Mouse (Mus musculus) limb, embryonic 11.5 days (tissue): ENCODE results near the gene D17H6S53E. TPM values are rescaled to one million over a fixed set of nuclear protein-coding genes. Genes with fewer than 3 reads are reported as not detected.

Experiments used
- ATAC-seq: fragments of 200-750 bp; cut with Nextera tagmentation; 2 replicates; pipeline ENCODE4 v1.8.0; 2017; ENCODE audit warnings: low read depth; ENCODE audit not compliant: insufficient number of reproducible peaks, low FRiP score, low TSS enrichment
- DNase-seq: peaks from one replicate; pipeline ENCODE4 v3.0.0-alpha.2; 2015; ENCODE audit warnings: low spot score
- H3K27ac ChIP-seq: fragments of 300-500 bp; sonication (generic); replicated peaks from 2 replicates; pipeline ENCODE4 v1.5.1; 2014; ENCODE audit warnings: low read depth, mild to moderate bottlenecking, low read length
- H3K27me3 ChIP-seq: fragments of 300-500 bp; sonication (generic); 2 replicates; pipeline ENCODE4 v1.6.1; 2014; ENCODE audit warnings: mild to moderate bottlenecking, low read length, mixed read lengths; ENCODE audit not compliant: control insufficient read depth, insufficient read depth
- H3K36me3 ChIP-seq: fragments of 300-500 bp; sonication (generic); 2 replicates; pipeline ENCODE4 v1.6.1; 2014; ENCODE audit warnings: mild to moderate bottlenecking, low read length, moderate library complexity, mixed read lengths; ENCODE audit not compliant: control insufficient read depth, insufficient read depth
- H3K4me1 ChIP-seq: fragments of 300-500 bp; sonication (generic); 2 replicates; pipeline ENCODE4 v1.6.1; 2014; ENCODE audit warnings: low read length, mixed read lengths; ENCODE audit not compliant: control insufficient read depth, insufficient read depth
- H3K4me2 ChIP-seq: fragments of 300-500 bp; sonication (generic); 2 replicates; pipeline ENCODE4 v1.6.1; 2014; ENCODE audit warnings: low read depth, mild to moderate bottlenecking, moderate library complexity; ENCODE audit not compliant: severe bottlenecking
- H3K4me3 ChIP-seq: fragments of 300-500 bp; sonication (generic); 2 replicates; pipeline ENCODE4 v1.5.1; 2014; ENCODE audit warnings: low read depth, low read length
- H3K9ac ChIP-seq: fragments of 300-500 bp; sonication (generic); 2 replicates; pipeline ENCODE4 v1.6.1; 2014; ENCODE audit warnings: mild to moderate bottlenecking, low read length
- H3K9me3 ChIP-seq: fragments of 300-500 bp; sonication (generic); 2 replicates; pipeline ENCODE4 v1.6.1; 2016; ENCODE audit warnings: low read length; ENCODE audit not compliant: control insufficient read depth
- WGBS: fragments of 180-500 bp; shearing (Covaris S2); extraction: QIAGEN DNeasy Blood & Tissue Kit; methylation state at CpG from one replicate; pipeline ENCODE4 v1.1.7; 2014; 5-methylcytosine and 5-hydroxymethylcytosine counted together
- polyA plus RNA-seq: library from polyadenylated mRNA; unstranded; fragments of >200 nt; fragmentation: Nextera tagmentation; extraction: Ambion mirVana; gene quantifications from 2 replicates; pipeline ENCODE4 v1.2.1, GENCODE M21; 2014

The D17H6S53E gene
- polyA plus RNA-seq, 1 experiment from 2014 or later = 8.6 TPM

DNA sequence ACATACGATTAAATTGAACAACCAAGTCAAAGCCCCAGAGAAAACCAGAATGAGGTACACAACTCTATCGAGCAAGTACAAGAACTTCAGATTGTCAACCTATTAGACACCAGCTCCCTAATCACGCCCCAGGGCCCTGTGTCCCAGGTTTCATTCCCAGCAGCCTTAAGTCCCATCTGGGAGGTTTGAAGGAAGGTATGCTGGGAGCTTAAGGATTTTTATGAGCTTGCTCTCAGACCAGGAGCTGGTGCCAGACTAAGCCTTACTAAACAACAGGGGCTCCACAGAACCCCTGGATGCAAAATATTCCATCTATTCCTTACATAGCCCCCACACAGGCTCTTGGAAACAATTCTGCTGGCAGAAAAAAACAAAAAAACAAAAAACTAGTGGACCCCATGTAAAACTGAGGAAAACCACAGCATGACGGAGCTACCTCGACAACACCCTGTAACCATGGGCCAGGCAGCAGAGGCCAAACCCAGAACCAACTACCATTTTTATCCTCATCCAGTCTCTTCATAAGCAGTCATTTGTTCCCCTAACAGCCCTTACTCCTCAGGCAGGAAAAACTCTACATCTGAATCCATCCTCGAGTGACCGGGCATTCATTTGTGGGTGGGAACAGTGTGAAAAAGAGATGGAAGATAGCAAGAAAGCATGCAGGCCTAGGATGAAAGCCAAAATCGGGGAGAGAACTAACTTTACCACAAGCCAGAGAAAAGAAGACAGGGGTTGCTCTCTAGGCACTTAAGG, 37.3 kb downstream of the D17H6S53E start:
- no peak for DNase-seq
- Histone ChIP-seq H3K9ac (peak overlapping the region; percentile 99), H3K27me3 (no peaks in the 10 kb centered on the region), H3K4me1 (peaks cover 11% of the 10 kb centered on the region; the same call in 1 of the 2 replicates), H3K9me3 (no peaks in the 10 kb centered on the region), H3K4me2 (peak overlapping the region; percentile 96), H3K27ac (peak overlapping the region; percentile 42; the same call in 1 of the 2 replicates), H3K4me3 (peak overlapping the region; percentile 100), H3K36me3 (peaks cover 35% of the 10 kb centered on the region)
- 19% methylated on average over 8 of the region's 8 CpGs for WGBS
- no peak for ATAC-seq

DNA sequence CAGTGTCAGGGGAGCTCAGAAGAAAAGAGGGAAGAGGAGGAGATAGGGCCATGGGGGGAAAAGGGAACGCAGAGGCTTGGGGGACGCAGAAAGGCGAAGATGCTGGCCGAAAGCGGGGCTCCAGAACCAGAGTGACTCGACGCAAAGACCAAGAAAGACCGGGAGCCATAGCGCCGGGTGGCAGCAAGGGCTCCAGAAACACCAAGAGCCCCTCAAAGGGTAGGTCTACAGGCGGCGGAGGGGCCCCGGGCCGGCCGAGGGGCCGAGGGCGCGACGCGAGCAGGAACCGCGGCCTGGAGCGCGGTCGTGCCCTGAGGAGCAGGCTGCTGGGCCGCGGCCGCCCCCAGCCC, 38.0 kb downstream of the D17H6S53E start:
- ATAC-seq (no peak), DNase-seq (no peak)
- H3K9me3 ChIP-seq = no peaks in the 10 kb centered on the region
- H3K9ac ChIP-seq = peak overlapping the region; percentile 99
- peak overlapping the region; percentile 96 for H3K4me2 ChIP-seq
- 0% methylated on average over 28 of the region's 28 CpGs for WGBS
- H3K27me3 ChIP-seq = no peaks in the 10 kb centered on the region
- H3K27ac ChIP-seq = peak overlapping the region; percentile 91
- peak overlapping the region; percentile 100 for H3K4me3 ChIP-seq
- peaks cover 11% of the 10 kb centered on the region; the same call in 1 of the 2 replicates for H3K4me1 ChIP-seq
- peaks cover 28% of the 10 kb centered on the region for H3K36me3 ChIP-seq

DNA sequence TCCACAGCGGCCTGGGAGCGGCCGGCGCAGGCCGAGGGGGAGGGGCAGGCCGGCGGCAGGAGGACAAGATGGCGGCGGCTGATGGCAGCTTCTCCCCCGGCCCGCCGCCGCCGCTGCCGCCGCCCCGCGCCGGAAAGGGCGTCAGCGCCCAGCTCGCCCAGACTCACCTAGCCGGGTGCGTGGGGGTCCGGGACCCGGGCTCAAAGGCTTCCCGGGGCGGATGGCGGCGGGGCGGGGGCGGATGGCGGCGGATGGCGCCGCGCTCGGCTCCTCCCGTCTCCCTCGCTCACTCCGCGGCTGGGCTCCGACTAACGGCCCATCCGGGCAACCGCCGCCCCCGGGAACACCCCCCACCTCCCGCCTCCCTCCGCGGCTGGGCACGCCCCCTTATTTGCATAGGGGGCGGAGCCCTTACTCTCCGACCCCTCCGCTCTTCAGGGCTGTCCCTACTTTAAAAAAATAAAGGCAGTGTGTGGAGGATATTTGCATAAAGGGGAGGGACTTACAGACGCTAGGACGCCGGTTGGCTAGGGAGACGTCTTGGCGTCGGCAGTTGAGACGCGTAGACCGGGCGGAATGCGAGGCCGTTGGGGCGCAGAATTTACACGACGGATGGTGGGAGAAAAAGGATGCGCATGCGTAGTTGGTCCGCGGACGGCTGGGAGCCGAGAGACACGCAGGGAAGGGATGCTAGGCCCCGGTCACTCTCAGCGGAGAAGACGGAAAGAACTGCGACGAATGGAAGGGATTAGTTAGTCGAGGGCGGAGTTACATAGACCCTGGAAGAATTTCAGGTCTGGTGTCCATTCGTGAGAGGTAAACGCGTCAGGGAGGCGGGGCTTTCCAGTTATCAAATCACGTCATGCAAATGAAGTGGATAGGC, 38.6 kb downstream of the D17H6S53E start, which contains the start of gene Prrc2a:
Gene Prrc2a, minus strand, starts transcription at position 330 of the 883 bp plus-strand sequence.
- no peaks in the 10 kb centered on the region for H3K9me3 ChIP-seq

DNA sequence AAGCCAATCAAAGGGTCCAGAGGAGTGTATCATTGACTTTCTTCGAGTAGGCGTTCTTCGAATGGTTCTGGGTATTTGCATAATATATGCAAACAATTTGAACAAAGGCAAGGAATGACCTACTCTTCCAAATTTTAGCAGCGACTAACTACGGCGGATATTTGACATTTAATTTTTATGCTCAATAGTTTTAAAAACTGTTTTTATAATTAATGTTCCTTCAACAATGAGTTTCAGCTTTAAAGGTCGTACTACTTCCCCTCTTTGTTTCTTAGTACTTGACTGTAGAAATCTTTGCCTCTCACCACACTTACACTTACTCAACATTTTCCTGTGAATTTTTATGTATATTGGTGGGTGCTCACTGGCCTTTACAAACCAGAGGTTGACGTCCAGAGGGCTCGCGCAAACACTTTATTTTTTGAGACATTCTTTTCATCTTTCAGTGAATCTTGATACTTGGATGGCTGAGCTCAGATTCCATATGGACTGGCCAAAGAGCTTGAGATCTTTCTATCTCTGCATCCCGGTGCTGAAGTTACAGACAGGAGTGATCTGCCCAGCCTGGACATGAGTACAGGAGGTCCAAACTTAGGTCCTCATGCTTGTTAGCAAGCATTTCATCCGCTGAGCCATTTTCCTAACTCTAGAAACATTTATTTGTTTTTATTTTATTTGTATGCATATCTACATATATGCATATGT, 39.4 kb downstream of the D17H6S53E start:
- ATAC-seq (no peak), DNase-seq (no peak)
- H3K27me3 ChIP-seq = no peaks in the 10 kb centered on the region
- H3K4me3 ChIP-seq = peak overlapping the region; percentile 100
- WGBS = 27% methylated on average over 12 of the region's 12 CpGs
- peak overlapping the region; percentile 91 for H3K27ac ChIP-seq
- peaks cover 16% of the 10 kb centered on the region for H3K36me3 ChIP-seq
- H3K9me3 ChIP-seq = no peaks in the 10 kb centered on the region
- peak overlapping the region; percentile 57 for H3K9ac ChIP-seq
- peak overlapping the region; percentile 55 for H3K4me2 ChIP-seq
- H3K4me1 ChIP-seq = peaks cover 11% of the 10 kb centered on the region; the same call in 1 of the 2 replicates

More for the DNA sequence above, 38.6 kb downstream of the D17H6S53E start, which contains the start of gene Prrc2a:
- H3K27ac ChIP-seq = peak within 1 kb of the TSS; percentile 91
- H3K4me3 ChIP-seq = peak within 1 kb of the TSS; percentile 100
- WGBS = under 1% methylated on average over 78 of the region's 89 CpGs
- peaks cover 11% of the 10 kb centered on the region; the same call in 1 of the 2 replicates for H3K4me1 ChIP-seq
- H3K27me3 ChIP-seq = no peaks in the 10 kb centered on the region
- ATAC-seq (peak; percentile 98), DNase-seq (peak; percentile 98)
- H3K36me3 ChIP-seq = peaks cover 23% of the 10 kb centered on the region
- peak within 1 kb of the TSS; percentile 99 for H3K9ac ChIP-seq
- H3K4me2 ChIP-seq = peak within 1 kb of the TSS; percentile 96

DNA sequence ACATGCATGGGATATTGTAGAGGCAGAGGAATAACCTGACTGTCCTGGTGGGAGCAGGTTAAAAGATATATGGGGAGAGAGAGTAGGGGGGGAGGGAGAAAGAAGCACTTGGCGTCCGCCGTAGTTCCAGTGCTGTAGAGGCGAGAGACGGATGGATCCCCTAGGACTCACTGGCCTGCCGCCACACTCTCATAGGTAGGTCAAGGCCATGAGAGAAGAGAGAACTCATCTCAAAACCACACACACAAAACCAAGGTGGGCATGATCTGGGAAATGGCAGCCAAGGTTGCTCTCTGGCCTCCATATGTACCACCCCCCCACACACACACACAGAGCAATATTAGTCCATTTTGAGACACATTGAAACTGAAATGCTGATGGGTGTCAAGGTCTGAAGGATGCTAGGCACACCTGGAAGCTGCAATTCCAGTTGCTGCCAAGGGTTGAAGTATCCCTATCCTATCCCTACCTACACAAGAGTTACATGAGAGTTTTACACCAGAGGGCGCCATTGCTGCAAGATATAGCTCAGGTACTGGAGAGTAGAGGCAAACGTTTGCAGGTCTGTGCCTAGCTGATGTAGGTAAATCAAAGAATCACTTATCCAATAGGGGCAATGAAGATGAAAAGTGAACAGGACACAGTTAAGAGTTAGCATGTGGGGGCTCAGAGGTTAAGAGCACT, 40.3 kb downstream of the D17H6S53E start:
- H3K9me3 ChIP-seq = no peaks in the 10 kb centered on the region
- DNase-seq (peak; percentile 70), ATAC-seq (no peak)
- WGBS = 71% methylated on average over 8 of the region's 8 CpGs
- H3K27me3 ChIP-seq = no peaks in the 10 kb centered on the region
- H3K4me3 ChIP-seq = 0 out of 2 replicates have a peak overlapping the region, but pooled peaks have one; percentile 100
- peaks cover 11% of the 10 kb centered on the region; the same call in 1 of the 2 replicates for H3K4me1 ChIP-seq
- peak overlapping the region; percentile 55; the same call in 1 of the 2 replicates for H3K4me2 ChIP-seq
- H3K27ac ChIP-seq = no peak overlapping the region
- H3K36me3 ChIP-seq = peaks cover 7% of the 10 kb centered on the region
- no peak overlapping the region; the same call in 1 of the 2 replicates for H3K9ac ChIP-seq

DNA sequence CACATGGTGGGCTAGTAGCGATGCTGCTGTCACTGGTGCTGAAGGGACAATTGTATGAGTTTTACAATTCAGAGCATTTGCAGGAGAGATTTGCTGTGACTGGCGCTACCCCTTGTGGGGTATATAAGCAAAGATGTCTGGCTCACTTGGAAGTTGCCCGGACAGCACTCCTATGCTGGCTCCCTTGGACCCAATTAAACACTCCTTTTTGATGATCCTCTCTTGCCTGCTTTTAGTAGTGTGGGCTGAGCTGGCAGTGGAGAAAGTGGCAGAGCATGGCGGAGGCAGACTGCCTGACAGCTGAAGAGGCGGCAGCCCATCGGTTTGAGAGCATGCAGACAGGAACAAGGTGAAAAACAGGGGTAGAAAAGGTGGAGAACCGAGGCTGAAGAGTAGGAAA, 41.6 kb downstream of the D17H6S53E start:
- Histone ChIP-seq H3K9ac (no peak overlapping the region), H3K27me3 (no peaks in the 10 kb centered on the region), H3K4me3 (no peak overlapping the region), H3K9me3 (no peaks in the 10 kb centered on the region), H3K36me3 (no peaks in the 10 kb centered on the region), H3K4me1 (peaks cover 5% of the 10 kb centered on the region; the same call in 1 of the 2 replicates), H3K27ac (no peak overlapping the region), H3K4me2 (no peak overlapping the region)
- no peak for DNase-seq
- ATAC-seq = no peak
- WGBS = 84% methylated on average over 7 of the region's 7 CpGs

DNA sequence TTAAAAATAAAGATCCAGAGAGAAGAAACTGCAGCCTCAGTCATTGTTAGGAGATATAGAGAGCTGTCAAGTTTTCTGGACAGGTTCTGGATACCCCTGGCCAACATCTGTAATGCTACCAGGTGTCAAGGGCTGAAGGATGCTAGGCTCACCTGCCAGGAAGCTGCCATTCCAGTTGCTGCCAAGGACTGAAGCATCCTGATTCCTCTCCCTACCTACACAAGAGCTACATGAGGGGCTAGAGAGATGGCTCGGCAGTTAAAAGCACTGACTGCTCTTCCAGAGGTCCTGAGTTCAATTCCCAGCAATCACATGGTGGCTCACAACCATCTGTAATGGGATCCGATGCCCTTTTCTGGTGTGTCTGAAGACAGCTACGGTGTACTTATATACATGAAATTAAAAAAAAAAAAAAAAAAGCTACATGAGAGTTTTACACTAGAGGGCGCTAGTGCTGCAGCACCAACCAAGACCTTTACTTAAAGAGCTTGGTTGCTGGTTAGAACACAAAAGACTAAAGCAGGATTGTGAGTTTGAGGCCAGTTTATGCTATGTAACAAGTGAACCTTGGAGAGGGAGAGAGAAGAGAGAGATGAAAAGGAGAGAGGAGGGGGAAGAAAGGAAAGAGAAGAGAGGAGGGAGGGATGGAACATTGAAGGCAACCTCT, 42.5 kb downstream of the D17H6S53E start:
- Histone ChIP-seq H3K9me3 (no peaks in the 10 kb centered on the region), H3K4me1 (0 out of 2 replicates have a peak, but pooled peaks cover 5% of the 10 kb centered on the region), H3K4me3 (no peak overlapping the region), H3K9ac (no peak overlapping the region), H3K27me3 (no peaks in the 10 kb centered on the region), H3K27ac (no peak overlapping the region), H3K4me2 (no peak overlapping the region), H3K36me3 (no peaks in the 10 kb centered on the region)
- no peak for ATAC-seq
- WGBS = 24% methylated on average over 4 of the region's 4 CpGs
- no peak for DNase-seq
